Mouse (Mus musculus): ENCODE results near the gene Slc22a14.

The Slc22a14 gene

DNA sequence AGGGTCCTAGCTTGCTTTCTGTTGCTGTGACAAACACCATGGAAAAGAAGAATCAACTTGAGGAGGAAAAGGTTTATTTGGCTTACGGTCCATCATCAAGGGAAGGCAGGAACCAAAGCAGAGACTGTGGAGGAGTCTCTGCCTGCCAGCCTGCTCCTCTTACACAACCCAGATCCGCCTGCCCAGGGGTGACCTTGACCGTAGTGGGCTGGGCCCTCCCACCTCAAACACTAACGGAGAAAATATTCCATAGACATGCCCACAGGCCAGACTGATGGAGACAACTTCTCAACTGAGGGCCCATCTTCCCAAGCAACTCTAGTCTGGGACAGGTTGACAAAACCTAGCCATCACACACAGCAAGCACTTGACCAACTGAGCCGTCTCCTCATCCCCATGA lies 223.3 kb downstream of the Slc22a14 start:
- DNase-seq (ENCODE audit: low spot score), result no peak

DNA sequence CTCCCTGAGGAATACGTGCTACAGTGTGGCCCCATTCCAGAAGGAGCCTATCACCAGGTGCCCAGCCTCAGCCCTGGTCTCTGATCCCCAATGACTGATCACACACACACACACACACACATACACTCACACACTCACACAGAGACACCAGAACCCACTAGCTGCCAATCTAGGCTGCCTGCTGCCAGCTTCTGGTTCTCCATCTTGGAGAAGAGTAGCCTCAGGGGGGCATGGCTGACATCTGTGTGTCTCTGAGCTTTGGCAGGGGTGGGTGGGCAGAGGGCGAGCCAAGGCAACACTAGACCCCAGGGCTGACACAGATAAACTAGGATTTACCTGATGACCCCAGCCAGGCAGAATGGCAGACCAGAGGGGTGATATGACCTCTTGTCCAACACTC lies 226.5 kb downstream of the Slc22a14 start:
- DNase-seq (ENCODE audit: low spot score), result no peak

DNA sequence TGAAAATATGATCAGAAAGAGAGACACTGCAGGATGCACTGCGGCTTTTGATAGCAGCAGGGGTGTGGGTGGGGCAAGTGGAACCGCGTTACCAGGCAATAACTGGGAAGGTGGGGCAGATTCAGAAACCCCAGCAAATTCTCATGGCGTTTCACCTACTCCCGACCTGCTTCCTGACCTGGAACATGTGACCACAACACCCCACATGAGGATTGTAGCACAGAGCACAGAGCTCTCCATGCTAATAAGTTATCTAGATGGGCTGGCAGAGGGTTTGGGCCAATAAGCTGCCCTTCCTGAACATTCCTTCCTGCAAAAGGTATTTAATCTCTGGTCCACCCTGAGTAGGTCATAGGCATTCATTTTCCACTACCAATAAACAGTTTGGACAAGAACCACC lies 234.7 kb downstream of the Slc22a14 start:
- no peak for DNase-seq (ENCODE audit: low spot score)

DNA sequence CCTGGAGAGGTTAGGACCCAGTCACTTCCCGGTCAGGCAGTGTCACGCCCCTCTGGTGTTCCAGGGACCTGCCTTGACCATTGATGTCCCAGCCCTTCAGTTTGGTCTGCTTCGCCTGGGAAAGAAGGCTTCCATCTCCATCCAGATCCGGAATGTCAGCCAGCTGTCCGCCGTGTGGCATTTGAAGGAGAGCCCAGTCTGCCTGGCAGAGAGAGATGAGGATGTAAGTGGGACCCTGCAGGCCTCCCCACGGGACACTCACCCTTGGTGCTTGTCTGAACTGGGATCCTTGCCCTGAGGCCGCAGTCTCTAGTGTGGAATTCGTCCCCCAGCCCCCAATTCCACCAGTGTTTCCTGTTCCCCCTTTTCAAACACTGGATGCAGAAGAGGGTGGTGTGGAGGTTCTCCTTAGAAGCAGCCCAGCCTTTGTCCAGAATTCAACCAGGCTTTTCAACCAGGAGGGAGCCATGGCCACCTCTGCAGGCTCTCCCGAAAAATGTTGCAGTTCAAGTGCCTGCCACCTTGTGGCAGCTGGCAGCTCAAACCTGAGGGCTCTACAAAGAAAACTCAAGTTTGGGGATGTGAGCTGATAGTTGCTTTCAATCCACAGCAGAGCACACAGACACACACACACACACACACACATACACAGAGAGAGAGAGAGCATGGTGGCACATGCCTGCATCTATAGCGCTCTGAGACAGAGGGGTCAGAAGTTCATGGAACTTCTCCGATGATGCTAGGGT lies 236.7 kb downstream of the Slc22a14 start:
- DNase-seq (ENCODE audit: low spot score), result no peak

- DNase-seq (ENCODE audit: low spot score), result no peak
These were observed 242.6 kb downstream of the Slc22a14 start for GRCm38 (mm10) chr9:119122596-119123369.

GRCm38 (mm10) chr9:119120168-119120560 lies 245.2 kb downstream of the Slc22a14 start:
- no peak for DNase-seq (ENCODE audit: low spot score)

All from testis, postnatal 14 days (tissue).